Mouse (Mus musculus) ES-Bruce4 (cell line): ENCODE measurements around the gene Syt1.

ENCODE experiments used
- CTCF ChIP-seq: IDR thresholded peaks from one replicate; pipeline ENCODE4 v1.8.1; 2011; ENCODE audit warnings: low read depth, low read length
- EP300 ChIP-seq: IDR thresholded peaks from 2 replicates; pipeline ENCODE4 v1.6.1; 2011; ENCODE audit warnings: low read depth, low read length; ENCODE audit not compliant: insufficient read depth
- POLR2A ChIP-seq: IDR thresholded peaks from one replicate; pipeline ENCODE4 v1.8.1; 2011; ENCODE audit warnings: low read length; ENCODE audit not compliant: insufficient read depth

DNA sequence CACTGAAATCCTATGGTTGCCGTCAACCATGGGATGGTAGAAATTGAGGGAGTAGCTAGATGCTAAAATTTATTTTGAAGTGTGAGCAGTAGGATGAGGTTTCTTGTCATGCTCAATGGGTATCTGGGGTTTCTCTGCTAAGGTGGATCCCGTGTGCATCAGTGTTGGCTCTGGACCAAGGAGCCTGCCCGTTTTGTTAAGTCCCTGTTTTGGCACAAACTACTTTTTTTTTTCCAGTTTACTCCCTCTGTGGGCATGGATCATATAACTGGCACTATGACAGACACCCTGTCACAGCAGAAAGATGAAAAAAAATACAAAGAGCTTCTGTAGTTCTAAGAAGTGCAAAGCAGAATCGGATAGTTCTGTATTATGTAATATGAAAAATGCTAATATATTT is 212.0 kb downstream of the Syt1 start:
- TF ChIP-seq CTCF = no peak
- no peak for TF ChIP-seq POLR2A
- no peak for TF ChIP-seq EP300
